Mouse (Mus musculus): ENCODE measurements around the gene Sergef.

GRCm38 (mm10) chr7:46551173-46551572 is 88.4 kb downstream of the Sergef start:
- TF ChIP-seq CTCF (IDR thresholded peaks at IDR 0.05; ENCODE audit: low read depth) (no peak), EP300 (IDR thresholded peaks at IDR 0.05; ENCODE audit: low read depth) (no peak)

Data from liver, embryonic 14.5 days (tissue).